8 mouse cellular contexts compared by ENCODE assay signal in genomic region chr2:130696700-130697152, GRCm38 (mm10). TPM values are rescaled to one million over a fixed set of nuclear protein-coding genes. Genes with fewer than 3 reads are reported as not detected.
DNase-seq lines count a peak whose midpoint lies in the region; ATAC-seq and TF ChIP-seq lines count a peak whose summit lies in the region.

No protein-coding gene starts in this region.

- peak overlapping the region; percentile 99 for H3K4me2 ChIP-seq in heart, embryonic 12.5 days
- H3K4me2 ChIP-seq in embryonic facial prominence, embryonic 12.5 days (replicated peaks), result peak overlapping the region; percentile 91
- H3K4me2 ChIP-seq in intestine, embryonic 16.5 days (ENCODE audit: low read depth, low read length), result peak overlapping the region; percentile 100

- DNase-seq in heart, postnatal 4 days, result no peak
- peak; percentile 5 for DNase-seq in mesoderm, embryonic 11.5 days (ENCODE audit: low read depth, low spot score)
- peak; percentile 31 for DNase-seq in thymus, postnatal 14 days
- no peak for DNase-seq in frontal cortex, postnatal 25 days (ENCODE audit: low spot score in 2 of 2)

- H3K36me3 ChIP-seq in heart, embryonic 12.5 days, result no peaks in the 10 kb centered on the region
- peaks cover 13% of the 10 kb centered on the region for H3K36me3 ChIP-seq in E14TG2a.4 (ENCODE audit: insufficient read depth, low read length)
- H3K36me3 ChIP-seq in embryonic facial prominence, embryonic 12.5 days, result no peaks in the 10 kb centered on the region
- H3K36me3 ChIP-seq in intestine, embryonic 16.5 days (ENCODE audit: control insufficient read depth, insufficient read depth, low read length), result no peaks in the 10 kb centered on the region

- ATAC-seq in heart, embryonic 12.5 days (ENCODE audit: insufficient number of reproducible peaks, low FRiP score), result no peak
- 0 out of 2 replicates have a peak, but pooled peaks have one; percentile 13 for ATAC-seq in embryonic facial prominence, embryonic 12.5 days (ENCODE audit: insufficient number of reproducible peaks, insufficient read depth, low FRiP score, low TSS enrichment)
- ATAC-seq in intestine, embryonic 16.5 days, result peak; percentile 36

- no peaks in the 10 kb centered on the region for H3K9me3 ChIP-seq in heart, embryonic 12.5 days (replicated peaks)
- no peaks in the 10 kb centered on the region for H3K9me3 ChIP-seq in E14TG2a.4 (ENCODE audit: low read length)
- no peaks in the 10 kb centered on the region for H3K9me3 ChIP-seq in embryonic facial prominence, embryonic 12.5 days
- no peaks in the 10 kb centered on the region for H3K9me3 ChIP-seq in intestine, embryonic 16.5 days (ENCODE audit: control insufficient read depth, low read length)

- no peak for TF ChIP-seq CTCF in E14TG2a.4 (conservative IDR thresholded peaks at IDR 0.05; ENCODE audit: low read length)

- peak overlapping the region; percentile 61 for H3K9ac ChIP-seq in heart, embryonic 12.5 days
- H3K9ac ChIP-seq in embryonic facial prominence, embryonic 12.5 days, result peak overlapping the region; percentile 61
- H3K9ac ChIP-seq in intestine, embryonic 16.5 days (ENCODE audit: low read depth, low read length), result peak overlapping the region; percentile 67

- H3K4me3 ChIP-seq in heart, embryonic 12.5 days, result peak overlapping the region; percentile 63
- peak overlapping the region; percentile 92 for H3K4me3 ChIP-seq in E14TG2a.4 (replicated peaks; ENCODE audit: low read length)
- peak overlapping the region; percentile 51 for H3K4me3 ChIP-seq in embryonic facial prominence, embryonic 12.5 days
- H3K4me3 ChIP-seq in intestine, embryonic 16.5 days (ENCODE audit: low read length), result peak overlapping the region; percentile 64

- H3K27me3 ChIP-seq in heart, embryonic 12.5 days (replicated peaks), result peaks cover 70% of the 10 kb centered on the region
- H3K27me3 ChIP-seq in E14TG2a.4 (ENCODE audit: insufficient read depth, low read length), result peaks cover 20% of the 10 kb centered on the region
- H3K27me3 ChIP-seq in embryonic facial prominence, embryonic 12.5 days, result peaks cover 45% of the 10 kb centered on the region
- peaks cover 36% of the 10 kb centered on the region for H3K27me3 ChIP-seq in intestine, embryonic 16.5 days (replicated peaks; ENCODE audit: control insufficient read depth, insufficient read depth, low read length)

- H3K27ac ChIP-seq in heart, embryonic 12.5 days (ENCODE audit: poor library complexity, severe bottlenecking), result no peak overlapping the region
- no peak overlapping the region for H3K27ac ChIP-seq in embryonic facial prominence, embryonic 12.5 days
- no peak overlapping the region for H3K27ac ChIP-seq in intestine, embryonic 16.5 days (ENCODE audit: low read length)

- WGBS in heart, embryonic 12.5 days, result 2% methylated on average over 31 of the region's 31 CpGs
- under 1% methylated on average over 31 of the region's 31 CpGs for whole genome bisulfite sequencing in embryonic facial prominence, embryonic 12.5 days
- under 1% methylated on average over 31 of the region's 31 CpGs for WGBS in intestine, embryonic 16.5 days

- peaks cover 16% of the 10 kb centered on the region for H3K4me1 ChIP-seq in heart, embryonic 12.5 days (replicated peaks)
- peaks cover 55% of the 10 kb centered on the region for H3K4me1 ChIP-seq in E14TG2a.4 (replicated peaks; ENCODE audit: low read depth, low read length)
- peaks cover 13% of the 10 kb centered on the region for H3K4me1 ChIP-seq in embryonic facial prominence, embryonic 12.5 days
- peaks cover 12% of the 10 kb centered on the region for H3K4me1 ChIP-seq in intestine, embryonic 16.5 days (ENCODE audit: control insufficient read depth, insufficient read depth, low read length)

RNA-seq across cellular contexts. Expression of gene Slc4a11, which starts 0.6 kb away (rescaled TPM):
- 0.12 and 0.13 TPM in 2 replicates for polyA plus RNA-seq in heart, embryonic 12.5 days (2016; fragmentation: Nextera tagmentation; extraction: Ambion mirVana)
- under 1 TPM; 0.12 to 0.16 TPM for total RNA-seq in heart, postnatal 4 days (2021)
- 1.4 and 2.0 TPM in 2 replicates for polyA plus RNA-seq in embryonic facial prominence, embryonic 12.5 days (2016; fragmentation: Nextera tagmentation; extraction: Ambion mirVana)
- polyA plus RNA-seq in intestine, embryonic 16.5 days (2015; fragmentation: Nextera tagmentation; extraction: Ambion mirVana), result 0.22 and 0.24 TPM in 2 replicates

RNA-seq across cellular contexts. Expression of gene Itpa, which starts 29.3 kb away (rescaled TPM):
- 79.7 and 84.1 TPM in 2 replicates for polyA plus RNA-seq in heart, embryonic 12.5 days (2016; fragmentation: Nextera tagmentation; extraction: Ambion mirVana)
- 10 to 100 TPM; 32.7 to 35.2 TPM for total RNA-seq in heart, postnatal 4 days (2021)
- polyA plus RNA-seq in embryonic facial prominence, embryonic 12.5 days (2016; fragmentation: Nextera tagmentation; extraction: Ambion mirVana), result 135 and 137 TPM in 2 replicates
- polyA plus RNA-seq in intestine, embryonic 16.5 days (2015; fragmentation: Nextera tagmentation; extraction: Ambion mirVana), result 72.2 and 81.0 TPM in 2 replicates

RNA-seq across cellular contexts. Expression of gene Ddrgk1, which starts 32.3 kb away (rescaled TPM):
- polyA plus RNA-seq in heart, embryonic 12.5 days (2016; fragmentation: Nextera tagmentation; extraction: Ambion mirVana), result 44.5 and 46.3 TPM in 2 replicates
- total RNA-seq in heart, postnatal 4 days (2021), result 10 to 100 TPM; 57.7 to 58.9 TPM
- polyA plus RNA-seq in embryonic facial prominence, embryonic 12.5 days (2016; fragmentation: Nextera tagmentation; extraction: Ambion mirVana), result 55.6 and 58.3 TPM in 2 replicates
- 87.1 and 88.0 TPM in 2 replicates for polyA plus RNA-seq in intestine, embryonic 16.5 days (2015; fragmentation: Nextera tagmentation; extraction: Ambion mirVana)

RNA-seq across cellular contexts. Expression of gene Lzts3, which starts 54.1 kb away (rescaled TPM):
- 1.8 TPM in 2 replicates for polyA plus RNA-seq in heart, embryonic 12.5 days (2016; fragmentation: Nextera tagmentation; extraction: Ambion mirVana)
- total RNA-seq in heart, postnatal 4 days (2021), result 1 to 10 TPM; 4.3 to 5.0 TPM
- polyA plus RNA-seq in embryonic facial prominence, embryonic 12.5 days (2016; fragmentation: Nextera tagmentation; extraction: Ambion mirVana), result 6.2 and 6.5 TPM in 2 replicates
- polyA plus RNA-seq in intestine, embryonic 16.5 days (2015; fragmentation: Nextera tagmentation; extraction: Ambion mirVana), result 15.0 and 19.0 TPM in 2 replicates

Comparison
In these comparisons a context has a peak if more than half of its experiments do, and no peak if none do; other contexts are left out.
1. DNase-seq: peak in mesoderm, embryonic 11.5 days (single experiment) and thymus, postnatal 14 days (single experiment); none in heart, postnatal 4 days (single experiment) and frontal cortex, postnatal 25 days (0 of 2).
2. Peak in every context shown above with its lines, with median percentiles within 50 percentile points of each other: H3K4me2 ChIP-seq, H3K4me3 ChIP-seq and H3K9ac ChIP-seq.